Mouse (Mus musculus) macrophage (primary cell): ENCODE data around the gene Zfp1. TPM values are rescaled to one million over a fixed set of nuclear protein-coding genes. Genes with fewer than 3 reads are reported as not detected.
A peak's percentile ranks its signal among the peaks of the same experiment; 100 is the strongest.
"Not testable (repeated sequence)": the region's sequence is repeated elsewhere in the genome, so short reads cannot be mapped to it uniquely, and the experiment has no call there.

ENCODE experiments used
- H3K27ac ChIP-seq: fragments of 350-480 bp; formaldehyde crosslinking; 2 replicates; pipeline ENCODE4 v1.9.0; 2021
- H3K36me3 ChIP-seq: fragments of 350-480 bp; formaldehyde crosslinking; 2 replicates; pipeline ENCODE4 v1.9.0; 2021; ENCODE audit errors: inconsistent target
- H3K4me3 ChIP-seq: fragments of 350-480 bp; formaldehyde crosslinking; 2 replicates; pipeline ENCODE4 v1.9.0; 2021; ENCODE audit errors: inconsistent target
- H3K79me2 ChIP-seq: fragments of 350-480 bp; formaldehyde crosslinking; 2 replicates; pipeline ENCODE4 v1.9.0; 2021; ENCODE audit errors: inconsistent target
- WGBS: methylation state at CpG from one replicate; pipeline ENCODE4 v1.1.7; 2026; ENCODE audit warnings: inconsistent platforms; ENCODE audit not compliant: missing documents; 5-methylcytosine and 5-hydroxymethylcytosine counted together
- polyA plus RNA-seq: library from polyadenylated mRNA; stranded (reverse); fragments of 250-400 nt; gene quantifications from 3 replicates; pipeline ENCODE4 v1.2.4, GENCODE M21; 2018; ENCODE audit warnings: inconsistent platforms

The Zfp1 gene
- polyA plus RNA-seq, 1 experiment from 2014 or later = 13.8 TPM

DNA sequence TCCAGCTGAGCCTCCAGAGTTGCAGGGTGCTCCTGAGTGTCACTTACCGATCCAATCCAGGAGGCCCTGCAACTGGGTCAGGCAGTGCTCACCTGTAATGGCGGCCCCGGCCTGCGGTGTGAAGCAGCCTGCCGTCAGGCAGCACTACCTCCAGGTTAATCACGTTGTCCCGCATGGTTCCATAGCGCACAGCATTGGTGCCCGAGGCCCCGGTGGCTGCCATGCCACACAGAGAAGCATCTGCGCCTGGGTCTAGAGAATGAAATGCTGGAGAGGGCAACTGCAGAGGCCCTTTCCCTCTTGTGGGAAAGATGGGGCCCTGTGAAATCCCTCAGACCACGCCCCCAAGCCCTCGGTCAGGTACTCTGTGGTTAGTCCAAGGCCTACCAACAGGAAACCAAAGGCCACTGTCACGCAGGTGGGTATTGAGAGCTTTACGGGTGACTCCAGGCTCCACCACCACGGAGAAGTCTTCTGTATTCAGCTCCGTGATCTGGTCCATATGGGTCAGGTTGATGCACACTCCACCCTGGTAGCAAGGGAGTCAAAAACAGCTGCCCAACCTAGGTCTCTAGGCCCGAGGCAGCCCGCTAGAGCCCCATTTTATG lies 14.2 kb upstream of the Zfp1 start:
- H3K4me3 ChIP-seq = no peak overlapping the region
- peaks cover 6% of the 10 kb centered on the region; the same call in 1 of the 2 replicates for H3K79me2 ChIP-seq
- 63% methylated on average over 17 of the region's 19 CpGs for WGBS
- H3K27ac ChIP-seq = no peak overlapping the region
- H3K36me3 ChIP-seq = no peaks in the 10 kb centered on the region

DNA sequence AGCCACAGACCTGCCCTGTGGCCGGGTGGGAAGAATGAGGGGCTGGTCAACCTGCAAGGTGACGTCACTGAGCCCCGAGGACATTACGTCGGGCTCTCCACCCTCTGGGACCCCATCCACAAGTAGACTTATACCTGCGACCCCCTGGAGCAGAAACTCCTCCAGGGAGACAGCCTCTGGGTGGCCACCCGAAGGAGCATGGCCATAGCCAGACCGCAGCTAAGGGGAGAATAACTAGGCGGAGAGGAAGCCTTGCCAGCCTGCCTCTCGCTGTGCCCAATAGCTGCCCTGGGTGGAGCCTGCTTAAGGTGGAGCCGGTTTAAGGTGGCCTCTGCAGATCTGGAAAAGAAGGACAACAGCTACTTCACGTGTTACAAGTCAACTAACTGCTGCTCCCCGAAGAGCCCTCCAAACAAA lies 13.1 kb upstream of the Zfp1 start, which contains the start of gene Ldhd:
Gene Ldhd, minus strand, starts transcription at position 270 of the 417 bp plus-strand sequence.
- Histone ChIP-seq H3K36me3 (no peaks in the 10 kb centered on the region), H3K27ac (no peak within 1 kb of the TSS), H3K79me2 (peaks cover under 1% of the 10 kb centered on the region; the same call in 1 of the 2 replicates), H3K4me3 (peak within 1 kb of the TSS; percentile 2; the same call in 1 of the 2 replicates)
- 24% methylated on average over 11 of the region's 13 CpGs for WGBS

DNA sequence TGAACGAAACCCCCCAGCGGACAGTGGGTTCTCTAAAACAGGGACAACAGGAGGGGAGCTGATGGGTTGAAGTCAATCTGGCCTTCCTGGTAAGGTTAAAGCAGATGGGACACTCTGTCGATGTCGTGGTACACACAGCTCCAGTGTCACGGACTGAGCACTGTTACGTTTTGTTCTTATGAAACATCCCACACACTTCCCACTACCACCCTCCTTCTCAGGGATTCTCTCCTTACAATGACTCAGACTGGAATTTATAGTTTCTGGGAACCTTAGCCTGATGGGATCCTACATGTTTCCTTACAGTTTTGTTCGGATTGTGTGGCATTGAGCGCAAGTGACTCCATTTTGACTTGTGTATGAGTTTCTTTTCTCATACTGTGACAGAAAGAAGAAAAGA lies 11.6 kb upstream of the Zfp1 start:
- Histone ChIP-seq H3K27ac (no peak overlapping the region), H3K36me3 (no peaks in the 10 kb centered on the region), H3K79me2 (no peaks in the 10 kb centered on the region), H3K4me3 (no peak overlapping the region)
- 94% methylated on average over 8 of the region's 8 CpGs for WGBS

DNA sequence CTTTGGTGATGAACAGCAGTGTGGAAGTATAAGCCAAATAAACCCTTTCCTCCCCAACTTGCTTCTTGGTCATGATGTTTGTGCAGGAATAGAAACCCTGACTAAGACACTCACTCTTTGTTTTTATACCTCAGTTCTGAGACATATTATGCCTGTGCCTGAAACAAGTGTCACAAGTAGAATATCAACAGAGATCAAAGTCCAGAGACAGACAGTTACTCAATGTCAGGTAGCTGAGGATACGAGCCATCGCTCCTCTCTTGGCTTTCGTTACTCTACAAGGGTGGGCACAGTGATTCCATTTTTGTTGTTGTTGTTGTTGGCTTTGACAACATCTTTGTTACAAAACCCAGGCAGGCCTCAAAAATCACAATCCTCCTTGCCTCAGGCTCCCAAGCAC lies 10.2 kb upstream of the Zfp1 start:
- Histone ChIP-seq H3K79me2 (no peaks in the 10 kb centered on the region), H3K4me3 (no peak overlapping the region), H3K36me3 (no peaks in the 10 kb centered on the region), H3K27ac (no peak overlapping the region)
- WGBS = 94% methylated on average over 3 of the region's 3 CpGs

DNA sequence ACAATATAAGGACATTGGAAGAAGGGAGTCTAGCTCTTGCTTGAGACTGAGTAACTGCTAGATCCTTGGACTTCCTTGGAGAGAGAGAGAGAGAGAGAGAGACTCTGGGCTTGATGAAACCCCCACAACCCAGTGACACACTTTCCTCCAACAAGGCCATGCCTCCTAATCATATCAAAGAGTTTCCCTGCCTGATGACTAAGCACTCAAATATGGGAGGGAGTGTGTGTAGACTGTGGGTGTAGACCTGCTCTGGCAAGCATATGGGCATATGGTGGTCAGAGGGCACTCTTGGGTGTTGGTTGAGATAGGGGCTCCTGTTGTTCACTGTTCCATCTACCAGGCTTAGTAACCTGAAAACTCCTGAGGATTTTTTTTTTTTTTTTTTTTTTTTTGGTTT lies 5.1 kb upstream of the Zfp1 start:
- Histone ChIP-seq H3K79me2 (no peaks in the 10 kb centered on the region), H3K27ac (no peak overlapping the region), H3K36me3 (no peaks in the 10 kb centered on the region), H3K4me3 (no peak overlapping the region)

DNA sequence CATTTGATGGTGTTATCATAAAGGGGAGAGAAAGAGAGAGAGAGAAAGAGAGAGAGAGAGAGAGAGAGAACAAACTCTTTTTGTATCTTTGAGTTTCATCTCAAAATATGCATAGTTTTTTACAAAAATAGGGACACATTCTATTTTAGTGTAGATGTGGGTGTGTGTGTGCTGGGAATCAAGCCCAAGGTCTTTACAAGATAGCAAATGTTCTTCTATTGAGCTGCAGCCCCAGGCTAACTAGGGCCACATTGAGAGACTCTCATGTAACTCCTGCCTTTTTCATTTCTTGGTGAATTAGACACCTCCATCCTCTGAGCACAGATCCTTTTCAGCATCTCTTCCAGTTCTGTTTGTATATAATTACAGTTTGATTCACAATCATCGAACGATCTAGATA lies 2.1 kb upstream of the Zfp1 start:
- WGBS = 91% methylated on average over 2 of the region's 2 CpGs
- H3K4me3 ChIP-seq = no peak overlapping the region
- no peaks in the 10 kb centered on the region for H3K36me3 ChIP-seq
- H3K27ac ChIP-seq = no peak overlapping the region
- H3K79me2 ChIP-seq = peaks cover 14% of the 10 kb centered on the region; the same call in 1 of the 2 replicates

DNA sequence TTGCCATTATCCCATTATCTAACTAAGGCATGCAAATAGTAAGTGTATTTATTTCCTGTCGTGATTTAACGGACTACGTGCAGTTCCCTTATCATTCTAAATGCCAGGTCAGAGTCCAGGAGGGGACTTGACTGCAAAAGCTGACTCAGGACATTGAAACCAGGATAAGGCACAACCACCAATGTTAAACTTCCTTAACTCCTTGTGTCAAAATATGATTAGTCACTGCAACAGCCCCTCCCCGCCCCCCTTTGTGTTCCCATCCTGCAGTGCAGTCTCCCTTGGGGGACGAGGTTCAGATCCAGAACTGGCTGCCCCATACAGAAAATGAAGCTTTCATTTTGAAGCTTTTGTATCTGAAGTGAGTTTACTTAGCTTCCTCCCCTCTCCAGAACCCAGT lies 705 bp upstream of the Zfp1 start:
- peak overlapping the region; percentile 77 for H3K27ac ChIP-seq
- H3K36me3 ChIP-seq = no peaks in the 10 kb centered on the region
- peak overlapping the region; percentile 45 for H3K4me3 ChIP-seq
- 2% methylated on average over 5 of the region's 5 CpGs for WGBS
- peaks cover 28% of the 10 kb centered on the region; the same call in 1 of the 2 replicates for H3K79me2 ChIP-seq

DNA sequence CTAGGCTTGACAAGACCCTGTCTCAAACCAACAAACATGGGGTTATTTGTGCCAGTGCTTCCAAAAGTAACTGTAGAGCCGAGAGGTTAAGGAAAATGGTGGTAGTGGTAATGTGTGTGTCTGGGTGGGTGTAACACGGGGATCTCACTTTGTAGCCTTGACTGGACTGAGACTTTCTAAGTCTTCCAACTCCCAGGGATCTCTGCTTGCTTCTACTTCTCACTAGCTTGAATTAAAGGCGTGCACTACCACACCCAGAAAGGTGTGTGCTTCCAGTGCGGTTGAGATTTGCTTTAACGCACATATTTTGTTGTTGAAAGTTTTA lies 300 bp upstream of the Zfp1 start:
- peaks cover 32% of the 10 kb centered on the region; the same call in 1 of the 2 replicates for H3K79me2 ChIP-seq
- 0% methylated on average over 5 of the region's 5 CpGs for WGBS
- peak overlapping the region; percentile 45 for H3K4me3 ChIP-seq
- H3K27ac ChIP-seq = peak overlapping the region; percentile 77
- no peaks in the 10 kb centered on the region for H3K36me3 ChIP-seq

DNA sequence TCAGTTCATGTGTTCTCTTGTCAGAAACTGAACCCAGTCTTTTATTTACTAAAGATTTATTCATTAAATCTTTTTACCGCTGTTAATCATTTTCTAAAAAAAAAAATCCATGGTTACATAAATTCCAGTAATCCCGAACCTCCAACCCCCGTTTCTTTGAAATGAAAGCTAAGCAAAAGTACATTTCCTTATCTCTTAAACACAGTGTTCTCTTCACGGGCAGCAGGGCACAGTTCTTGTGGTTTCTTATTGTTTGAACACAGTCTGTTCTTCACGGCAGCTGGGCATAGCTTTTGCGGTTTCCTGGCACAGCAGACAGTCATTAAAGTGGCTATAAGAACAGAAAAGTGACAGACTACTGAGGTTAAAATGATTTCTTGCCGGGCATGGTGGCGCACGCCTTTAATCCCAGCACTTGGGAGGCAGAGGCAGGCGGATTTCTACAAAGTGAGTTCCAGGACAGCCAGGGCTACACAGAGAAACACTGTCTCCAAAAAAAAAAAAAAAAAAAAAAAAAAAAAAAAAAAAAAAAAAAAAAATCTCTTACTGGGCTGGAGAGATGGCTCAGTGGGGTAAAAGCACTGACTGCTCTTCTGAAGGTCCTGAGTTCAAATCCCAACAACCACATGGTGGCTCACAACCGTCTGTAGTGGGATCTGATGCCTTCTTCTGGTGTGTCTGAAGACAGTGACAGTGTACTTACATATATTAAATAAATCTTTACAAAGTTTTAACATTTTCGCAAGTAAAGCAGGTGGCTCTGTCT lies 1.3 kb downstream of the Zfp1 start:
- H3K27ac ChIP-seq = peak overlapping the region; percentile 55
- peak overlapping the region; percentile 49 for H3K4me3 ChIP-seq
- H3K79me2 ChIP-seq = peaks cover 47% of the 10 kb centered on the region; the same call in 1 of the 2 replicates
- 15% methylated on average over 12 of the region's 12 CpGs for WGBS
- H3K36me3 ChIP-seq = not testable (repeated sequence)

DNA sequence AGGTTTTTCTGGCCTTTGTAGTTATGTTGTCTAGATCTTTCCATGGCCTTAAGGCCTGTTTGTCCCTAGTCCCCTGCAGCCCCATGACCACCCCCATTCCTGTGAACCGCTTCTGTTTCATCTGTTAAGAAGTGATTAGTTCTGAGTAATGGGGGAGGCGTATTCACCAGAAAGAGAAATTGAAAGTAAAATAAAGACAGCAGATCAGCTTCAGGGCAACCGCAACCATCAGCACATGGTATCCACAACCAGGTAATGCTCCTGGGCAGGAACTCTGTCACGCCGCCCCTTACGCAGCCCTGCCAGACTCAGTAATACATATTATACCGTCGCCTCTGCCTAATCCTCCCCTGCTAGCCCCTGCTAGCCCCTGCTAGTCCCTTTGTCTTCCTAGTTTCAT lies 2.5 kb downstream of the Zfp1 start:
- no peaks in the 10 kb centered on the region for H3K36me3 ChIP-seq
- no peak overlapping the region for H3K27ac ChIP-seq
- H3K79me2 ChIP-seq = peaks cover 58% of the 10 kb centered on the region; the same call in 1 of the 2 replicates
- WGBS = 81% methylated on average over 8 of the region's 8 CpGs
- no peak overlapping the region for H3K4me3 ChIP-seq

DNA sequence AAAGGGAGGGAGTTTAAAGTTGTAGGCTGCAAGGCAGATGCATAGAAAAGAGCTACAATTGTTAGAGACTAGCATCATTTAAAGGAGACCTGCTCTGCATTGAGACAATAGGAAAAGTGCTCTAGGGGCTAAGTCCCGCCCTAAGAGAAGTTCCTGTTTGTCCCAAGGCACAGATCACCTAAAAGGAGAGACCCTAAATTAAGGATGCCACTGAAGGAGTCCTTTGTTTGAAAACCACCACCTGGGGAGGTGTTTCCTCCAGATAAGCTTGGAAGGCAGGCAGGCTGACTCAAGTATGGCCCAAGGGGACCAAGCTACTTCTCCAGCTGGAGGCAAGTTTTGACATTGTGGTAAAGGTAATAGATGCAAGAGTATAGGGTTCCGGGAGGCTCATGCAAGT lies 5.6 kb downstream of the Zfp1 start:
- H3K79me2 ChIP-seq = peaks cover 71% of the 10 kb centered on the region; the same call in 1 of the 2 replicates
- H3K27ac ChIP-seq = no peak overlapping the region
- 76% methylated on average over 2 of the region's 2 CpGs for WGBS

DNA sequence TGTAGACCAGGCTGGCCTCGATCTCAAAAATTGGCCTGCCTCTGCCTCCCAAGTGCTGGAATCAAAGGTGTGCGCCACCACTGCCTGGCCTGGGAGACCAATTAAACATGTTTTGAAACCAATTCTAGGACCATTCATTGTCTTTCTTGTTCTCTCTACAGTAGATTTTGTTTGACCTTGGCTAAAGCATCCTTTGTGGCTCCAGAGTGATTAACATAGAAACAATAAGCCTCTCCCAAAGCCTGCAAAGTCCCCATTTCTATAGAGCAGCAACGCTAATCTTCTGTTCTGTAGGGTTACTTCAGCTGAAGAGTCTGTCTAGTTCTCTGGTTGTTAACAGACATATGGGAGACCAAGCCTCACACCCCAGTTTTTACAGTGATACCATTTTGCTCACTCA lies 7.5 kb downstream of the Zfp1 start:
- Histone ChIP-seq H3K36me3 (no peaks in the 10 kb centered on the region), H3K4me3 (no peak overlapping the region), H3K27ac (no peak overlapping the region), H3K79me2 (peaks cover 79% of the 10 kb centered on the region; the same call in 1 of the 2 replicates)
- WGBS = 95% methylated on average over 3 of the region's 3 CpGs

More for the DNA sequence above, 5.6 kb downstream of the Zfp1 start:
- H3K36me3 ChIP-seq = no peaks in the 10 kb centered on the region
- no peak overlapping the region for H3K4me3 ChIP-seq

DNA sequence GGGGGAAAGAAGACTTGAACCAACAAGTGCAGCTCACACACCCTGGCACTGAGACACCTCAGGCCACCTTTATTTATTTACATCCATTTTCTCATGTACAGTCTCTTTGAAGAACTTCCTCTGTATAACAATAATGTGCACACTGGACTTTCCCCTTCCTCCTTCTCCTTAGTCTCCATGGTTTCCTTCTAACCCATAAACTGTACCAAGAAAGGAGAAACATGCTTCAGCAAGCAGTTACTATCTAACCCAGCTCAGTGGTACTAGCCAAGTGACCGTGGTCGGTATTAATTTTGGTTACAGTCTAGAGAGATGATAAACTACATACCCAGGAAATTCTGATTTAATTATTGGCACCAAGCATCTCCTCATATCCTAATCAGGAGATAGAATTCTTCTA lies 10.3 kb downstream of the Zfp1 start:
- Histone ChIP-seq H3K4me3 (no peak overlapping the region), H3K36me3 (no peaks in the 10 kb centered on the region), H3K27ac (no peak overlapping the region), H3K79me2 (peaks cover 64% of the 10 kb centered on the region; the same call in 1 of the 2 replicates)
- WGBS = 100% methylated on average over 2 of the region's 2 CpGs

DNA sequence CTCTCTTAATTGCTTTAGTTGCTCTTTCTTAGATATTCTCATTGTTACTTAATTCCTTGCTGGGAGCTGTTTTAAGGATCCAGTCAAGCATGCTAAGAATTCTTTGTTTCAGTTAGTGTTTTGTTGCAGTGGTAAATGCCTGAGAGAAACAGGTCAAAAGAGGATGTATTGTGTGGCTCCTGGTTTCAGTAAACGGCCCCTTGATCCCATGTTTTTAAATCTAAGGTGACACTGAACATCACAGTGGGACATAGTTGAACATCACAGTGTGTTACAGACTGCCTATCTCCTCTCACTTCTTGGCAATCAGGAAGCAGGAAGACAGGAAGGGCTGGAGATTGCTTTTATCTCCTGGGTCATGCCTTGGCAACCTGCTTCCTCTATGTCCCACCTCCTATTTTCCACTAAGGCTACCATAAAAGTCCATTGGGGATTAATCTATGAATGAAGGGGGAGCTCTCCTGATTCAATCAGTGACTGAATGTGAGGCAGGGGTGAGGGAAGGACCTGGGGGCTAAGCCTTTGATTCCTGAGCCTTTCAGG lies 14.2 kb downstream of the Zfp1 start:
- Histone ChIP-seq H3K36me3 (no peaks in the 10 kb centered on the region), H3K27ac (no peak overlapping the region), H3K79me2 (peaks cover 35% of the 10 kb centered on the region; the same call in 1 of the 2 replicates), H3K4me3 (no peak overlapping the region)
- WGBS = 17% methylated on average over 1 of the region's 1 CpGs

DNA sequence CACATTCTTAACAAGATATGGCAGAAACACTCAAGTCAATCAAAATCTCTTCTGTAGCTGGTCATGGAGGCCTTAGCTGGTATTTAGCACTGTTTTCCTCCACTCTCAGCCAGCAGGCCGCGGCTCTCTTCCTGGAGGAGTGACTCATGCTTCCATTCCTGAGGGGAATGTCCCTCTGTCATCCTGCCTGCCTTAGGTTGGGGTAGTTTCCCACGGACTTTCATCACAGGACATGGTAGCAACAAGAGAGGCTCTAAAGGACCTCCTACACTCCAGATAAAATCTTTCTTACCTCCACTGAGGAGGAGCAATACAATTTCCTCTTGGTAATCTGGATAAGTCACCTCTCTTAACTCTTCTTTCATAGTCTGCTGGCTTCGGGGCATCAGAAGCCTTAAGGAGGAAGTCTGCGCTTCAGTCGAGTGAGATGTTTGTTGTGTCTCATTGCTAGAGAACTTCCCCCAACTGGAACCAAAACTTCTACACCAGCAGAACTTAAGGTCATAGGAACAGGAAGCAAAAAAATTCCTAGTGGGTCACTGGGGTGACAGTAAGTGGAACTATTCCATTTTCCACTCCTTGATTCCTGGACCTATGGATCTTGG lies 15.7 kb downstream of the Zfp1 start:
- H3K36me3 ChIP-seq = no peaks in the 10 kb centered on the region
- 12% methylated on average over 6 of the region's 6 CpGs for WGBS
- peak overlapping the region; percentile 42 for H3K27ac ChIP-seq
- H3K79me2 ChIP-seq = peaks cover 31% of the 10 kb centered on the region; the same call in 1 of the 2 replicates
- H3K4me3 ChIP-seq = no peak overlapping the region
